Mouse (Mus musculus) olfactory bulb, adult 2 months (tissue): Measurements from ENCODE around the gene Gsdma3.

Source experiments
- CTCF ChIP-seq: fragments of 200-500 bp; IDR thresholded peaks from 2 replicates; pipeline ENCODE4 v1.5.1; 2012; ENCODE audit warnings: low read depth, mild to moderate bottlenecking, low read length, moderate library complexity; ENCODE audit not compliant: insufficient read depth
- POLR2A ChIP-seq: fragments of 200-500 bp; IDR thresholded peaks from 2 replicates; pipeline ENCODE4 v1.6.1; 2012; ENCODE audit warnings: mild to moderate bottlenecking, low read depth, low read length, moderate library complexity; ENCODE audit not compliant: insufficient read depth

- TF ChIP-seq POLR2A = no peak
- no peak for TF ChIP-seq CTCF
These were observed 46.3 kb downstream of the Gsdma3 start for GRCm38 (mm10) chr11:98672482-98672881.
